Mouse (Mus musculus) CH12.LX (cell line): ENCODE measurements at regions not wholly inside any gene's neighbourhood (a gene's known extent, or its start where the extent isn't known, plus 50 kb on each side); places are given as distances from the start of the nearest gene placed in this dataset.

Source experiments
- BHLHE40 ChIP-seq: IDR thresholded peaks from 2 replicates; pipeline ENCODE4 v1.6.1; 2011; ENCODE audit warnings: mild to moderate bottlenecking, low read depth, low read length, improper control_type of control experiment
- EP300 ChIP-seq: IDR thresholded peaks from 2 replicates; pipeline ENCODE4 v1.6.1; 2011; ENCODE audit warnings: low read length, improper control_type of control experiment
- GABPA ChIP-seq: IDR thresholded peaks from 2 replicates; pipeline ENCODE4 v1.6.1; 2012; ENCODE audit warnings: low read depth, low read length, improper control_type of control experiment, inconsistent platforms; ENCODE audit not compliant: insufficient replicate concordance
- IRF4 ChIP-seq: IDR thresholded peaks from 2 replicates; pipeline ENCODE4 v1.6.1; 2014; ENCODE audit warnings: low read depth, mild to moderate bottlenecking, inconsistent platforms, low read length, improper control_type of control experiment
- JUND ChIP-seq: conservative IDR thresholded peaks from 2 replicates; pipeline ENCODE4 v1.6.1; 2011; ENCODE audit warnings: low read depth, low read length, improper control_type of control experiment
- POLR2A ChIP-seq: IDR thresholded peaks from 2 replicates; pipeline ENCODE4 v1.6.1; 2011; ENCODE audit warnings: low read depth, mild to moderate bottlenecking, improper control_type of control experiment, low read length
- RAD21 ChIP-seq: IDR thresholded peaks from 2 replicates; pipeline ENCODE4 v1.6.1; 2011; ENCODE audit warnings: low read depth, mild to moderate bottlenecking, low read length, improper control_type of control experiment, moderate library complexity
- SMC3 ChIP-seq: IDR thresholded peaks from 2 replicates; pipeline ENCODE4 v1.6.1; 2011; ENCODE audit warnings: low read depth, low read length, improper control_type of control experiment
- ZC3H11A ChIP-seq: IDR thresholded peaks from 2 replicates; pipeline ENCODE4 v1.6.1; 2012; ENCODE audit warnings: low read depth, mild to moderate bottlenecking, inconsistent platforms, low read length, improper control_type of control experiment

GRCm38 (mm10) chr12:98050934-98051333, 208.3 kb downstream of the Galc start:
- no peak for TF ChIP-seq POLR2A
- TF ChIP-seq EP300: no peak
- TF ChIP-seq JUND: no peak
- TF ChIP-seq RAD21: no peak
- TF ChIP-seq ZC3H11A: no peak
- no peak for TF ChIP-seq GABPA
- no peak for TF ChIP-seq BHLHE40
- no peak for TF ChIP-seq SMC3
- TF ChIP-seq IRF4: no peak
